Mouse (Mus musculus): Measurements from ENCODE around the gene Tmem138. TPM values are rescaled to one million over a fixed set of nuclear protein-coding genes. Genes with fewer than 3 reads are reported as not detected.

The Tmem138 gene
- polyA plus RNA-seq, 1 experiment from 2014 or later = 40.3 TPM

DNA sequence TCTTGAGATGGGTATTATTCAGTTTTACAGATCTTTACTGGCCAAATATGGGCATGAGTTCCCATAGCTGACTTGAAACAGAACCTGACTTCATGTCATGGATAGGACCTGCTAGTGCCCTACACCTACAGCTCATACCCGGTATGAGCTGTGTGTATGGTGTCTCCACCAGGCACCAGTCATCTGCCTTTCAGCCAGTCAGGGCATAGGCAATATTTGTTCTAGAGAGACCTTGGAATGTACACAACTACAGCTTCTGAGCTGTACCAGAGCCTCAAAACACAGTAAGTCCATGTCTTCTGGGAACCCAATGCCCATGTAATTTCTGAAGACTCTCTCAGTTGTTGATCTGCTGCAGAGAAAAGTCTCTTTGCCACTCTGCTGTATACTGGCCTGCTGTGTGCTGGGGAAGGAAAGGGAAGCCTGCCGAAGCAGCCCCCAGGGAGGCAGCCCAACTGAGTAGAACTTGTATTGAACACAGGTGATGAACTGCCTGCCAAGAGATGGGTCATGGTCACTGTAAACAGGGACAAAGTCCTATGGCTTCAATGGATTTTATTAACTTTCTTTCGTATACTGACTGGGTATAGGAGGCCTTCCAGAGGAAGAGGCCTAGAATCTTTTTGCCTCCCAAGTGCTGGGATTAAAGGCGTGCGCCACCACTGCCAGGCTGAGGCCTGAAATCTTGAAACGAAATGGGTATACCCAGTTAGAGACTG lies 14.7 kb upstream of the Tmem138 start:
- Histone ChIP-seq H3K36me3 (peaks cover 25% of the 10 kb centered on the region; the same call in 1 of the 2 replicates), H3K9ac (no peak overlapping the region), H3K27ac (no peak overlapping the region), H3K4me2 (no peak overlapping the region), H3K27me3 (no peaks in the 10 kb centered on the region), H3K4me1 (no peaks in the 10 kb centered on the region), H3K9me3 (no peaks in the 10 kb centered on the region), H3K4me3 (no peak overlapping the region)
- ATAC-seq (ENCODE audit: borderline replicate concordance, extremely low read depth, low FRiP score, low TSS enrichment) = no peak
- 88% methylated on average over 6 of the region's 6 CpGs for WGBS

DNA sequence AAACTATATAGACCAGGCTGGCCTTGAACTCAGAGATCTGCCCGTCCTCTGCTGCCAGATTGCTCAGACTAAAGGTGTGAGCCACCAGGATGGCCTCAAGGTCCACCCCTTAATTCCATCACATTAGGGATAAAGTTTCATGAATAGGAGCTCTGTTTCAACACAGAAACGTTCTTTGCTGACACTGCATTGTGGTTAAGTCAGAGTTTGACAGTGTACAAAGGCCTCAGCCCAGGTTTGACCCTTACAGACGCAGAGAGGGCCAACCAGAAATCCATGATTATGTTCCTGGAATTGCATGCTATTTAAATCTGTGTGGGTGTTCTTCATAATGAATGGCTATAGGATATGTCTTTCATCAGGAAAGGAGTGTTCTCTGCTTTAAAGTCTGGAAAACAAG lies 13.1 kb upstream of the Tmem138 start:
- Histone ChIP-seq H3K27ac (no peak overlapping the region), H3K4me1 (no peaks in the 10 kb centered on the region), H3K4me3 (no peak overlapping the region), H3K9ac (no peak overlapping the region), H3K36me3 (peaks cover 15% of the 10 kb centered on the region; the same call in 1 of the 2 replicates), H3K9me3 (no peaks in the 10 kb centered on the region), H3K4me2 (no peak overlapping the region), H3K27me3 (no peaks in the 10 kb centered on the region)
- 60% methylated on average over 3 of the region's 3 CpGs for WGBS
- no peak for ATAC-seq (ENCODE audit: borderline replicate concordance, extremely low read depth, low FRiP score, low TSS enrichment)

DNA sequence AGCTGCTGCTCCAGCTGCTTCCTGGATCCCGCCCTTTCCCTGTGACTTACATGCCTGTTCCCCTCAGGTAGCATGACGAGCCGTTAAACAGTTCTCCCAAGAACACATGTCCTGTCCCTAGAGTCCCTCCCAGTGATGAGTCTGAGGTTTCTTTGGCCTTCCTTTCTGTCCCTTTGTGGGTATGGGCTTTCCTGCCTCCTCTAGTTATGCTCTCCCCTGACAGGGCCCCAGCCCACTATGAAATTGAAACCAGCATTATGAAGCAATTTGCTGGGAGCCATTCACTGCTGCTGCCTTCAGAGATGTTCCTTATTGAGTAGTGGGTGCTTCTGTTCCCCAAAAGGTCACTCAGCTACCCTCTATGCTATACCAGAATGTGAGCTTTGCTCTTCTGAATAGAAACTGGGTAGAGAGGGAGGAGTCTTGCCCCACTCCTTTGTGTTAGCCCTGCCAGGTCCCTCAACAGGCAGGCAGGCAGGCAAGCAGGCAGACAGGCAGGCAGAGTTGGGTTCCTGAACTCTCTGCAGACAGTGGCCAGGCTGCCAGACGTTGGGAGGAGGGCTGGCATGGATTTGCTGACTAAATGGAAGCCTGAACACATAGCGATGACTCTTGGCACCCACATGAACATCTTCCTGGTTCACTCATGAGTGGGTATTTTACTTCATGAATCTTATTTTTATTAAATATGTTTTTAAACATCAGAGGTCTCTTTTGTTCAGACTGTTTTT lies 12.1 kb upstream of the Tmem138 start:
- no peak overlapping the region for H3K4me3 ChIP-seq
- no peak overlapping the region for H3K27ac ChIP-seq
- no peaks in the 10 kb centered on the region for H3K4me1 ChIP-seq
- H3K9me3 ChIP-seq = no peaks in the 10 kb centered on the region
- no peaks in the 10 kb centered on the region for H3K27me3 ChIP-seq
- no peak overlapping the region for H3K9ac ChIP-seq
- H3K4me2 ChIP-seq = no peak overlapping the region
- no peak for ATAC-seq (ENCODE audit: borderline replicate concordance, extremely low read depth, low FRiP score, low TSS enrichment)
- 64% methylated on average over 5 of the region's 5 CpGs for WGBS
- peaks cover 15% of the 10 kb centered on the region; the same call in 1 of the 2 replicates for H3K36me3 ChIP-seq

DNA sequence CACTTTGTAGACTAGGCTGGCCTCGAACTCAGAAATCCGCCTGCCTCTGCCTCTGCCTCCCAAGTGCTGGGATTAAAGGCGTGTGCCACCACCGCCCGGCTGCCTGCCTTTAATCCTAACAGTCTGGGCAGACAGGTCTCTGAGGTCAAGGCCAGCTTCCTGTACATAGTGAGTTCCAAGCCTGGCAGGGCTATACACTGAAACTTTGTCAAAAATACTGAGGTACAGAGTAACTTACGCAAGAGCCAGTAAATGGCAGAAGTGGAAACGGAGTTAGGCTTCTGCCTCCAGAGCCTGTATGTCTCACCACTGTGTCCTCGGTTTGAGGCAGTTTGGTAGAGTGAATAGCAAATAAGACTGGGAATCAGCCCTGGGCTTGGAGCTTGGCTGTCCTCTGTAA lies 10.1 kb upstream of the Tmem138 start:
- no peak overlapping the region for H3K4me2 ChIP-seq
- H3K9me3 ChIP-seq = no peaks in the 10 kb centered on the region
- 85% methylated on average over 8 of the region's 8 CpGs for WGBS
- H3K36me3 ChIP-seq = peaks cover 8% of the 10 kb centered on the region; the same call in 1 of the 2 replicates
- no peak overlapping the region for H3K27ac ChIP-seq
- H3K27me3 ChIP-seq = no peaks in the 10 kb centered on the region
- no peaks in the 10 kb centered on the region for H3K4me1 ChIP-seq
- no peak overlapping the region for H3K9ac ChIP-seq
- ATAC-seq (ENCODE audit: borderline replicate concordance, extremely low read depth, low FRiP score, low TSS enrichment) = no peak
- no peak overlapping the region for H3K4me3 ChIP-seq

DNA sequence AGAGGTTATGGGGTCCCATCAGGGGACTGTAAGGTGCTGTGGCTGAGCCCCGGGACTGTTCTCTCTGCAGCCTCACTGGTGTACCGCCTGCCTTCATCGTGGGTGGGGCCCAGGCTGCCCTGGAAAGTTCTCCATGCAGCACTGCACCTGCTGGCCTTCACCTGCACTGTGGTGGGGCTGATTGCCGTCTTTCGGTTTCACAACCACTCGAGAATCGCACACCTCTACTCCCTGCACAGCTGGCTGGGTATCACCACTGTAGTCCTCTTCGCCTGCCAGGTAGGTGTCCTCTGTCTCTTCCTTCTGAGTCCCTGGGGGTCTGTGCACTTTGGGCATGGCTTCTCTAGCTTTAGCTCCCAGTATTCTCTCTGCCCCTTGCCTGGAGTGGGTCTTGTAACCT lies 8.0 kb upstream of the Tmem138 start:
- ATAC-seq (ENCODE audit: borderline replicate concordance, extremely low read depth, low FRiP score, low TSS enrichment) = no peak; the same call in 1 of the 2 replicates
- H3K36me3 ChIP-seq = peaks cover 5% of the 10 kb centered on the region; the same call in 1 of the 2 replicates
- H3K4me2 ChIP-seq = no peak overlapping the region
- no peak overlapping the region for H3K27ac ChIP-seq
- no peak overlapping the region for H3K9ac ChIP-seq
- H3K27me3 ChIP-seq = no peaks in the 10 kb centered on the region
- no peaks in the 10 kb centered on the region for H3K4me1 ChIP-seq
- WGBS = 80% methylated on average over 8 of the region's 8 CpGs
- no peak overlapping the region for H3K4me3 ChIP-seq
- H3K9me3 ChIP-seq = no peaks in the 10 kb centered on the region

DNA sequence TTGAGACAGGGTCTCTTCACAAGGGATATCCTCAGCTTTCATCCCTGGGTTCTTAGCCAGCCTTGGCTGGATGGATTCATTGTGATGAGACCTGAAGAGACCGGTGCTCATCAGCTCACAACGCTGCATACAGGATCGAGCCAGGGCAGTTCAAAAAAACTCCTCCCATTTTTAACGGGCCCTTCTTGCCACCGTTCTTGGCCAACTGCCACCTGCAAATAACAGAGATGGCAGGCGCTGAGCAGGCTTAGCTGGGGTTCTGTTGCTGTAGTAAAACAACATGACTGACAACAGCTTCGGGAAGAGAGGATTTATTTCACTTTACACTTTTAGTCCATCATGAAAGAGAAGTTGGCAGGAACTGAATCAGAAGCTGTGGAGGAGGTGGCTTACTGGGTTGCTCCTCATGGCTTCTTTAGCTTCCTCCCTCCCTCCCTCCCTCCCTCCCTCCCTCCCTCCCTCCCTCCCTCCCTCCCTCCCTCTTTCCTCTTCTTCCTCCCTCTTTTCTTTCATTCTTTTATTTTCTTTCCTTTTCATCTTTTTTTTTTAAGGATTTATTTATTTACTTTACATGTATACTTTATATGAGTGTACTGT lies 6.5 kb upstream of the Tmem138 start:
- Histone ChIP-seq H3K4me1 (peaks cover 3% of the 10 kb centered on the region; the same call in 1 of the 2 replicates), H3K36me3 (peaks cover 5% of the 10 kb centered on the region; the same call in 1 of the 2 replicates), H3K9me3 (no peaks in the 10 kb centered on the region), H3K4me2 (no peak overlapping the region), H3K27ac (no peak overlapping the region), H3K9ac (no peak overlapping the region), H3K4me3 (no peak overlapping the region), H3K27me3 (no peaks in the 10 kb centered on the region)
- no peak for ATAC-seq (ENCODE audit: borderline replicate concordance, extremely low read depth, low FRiP score, low TSS enrichment)
- WGBS = 54% methylated on average over 7 of the region's 7 CpGs

DNA sequence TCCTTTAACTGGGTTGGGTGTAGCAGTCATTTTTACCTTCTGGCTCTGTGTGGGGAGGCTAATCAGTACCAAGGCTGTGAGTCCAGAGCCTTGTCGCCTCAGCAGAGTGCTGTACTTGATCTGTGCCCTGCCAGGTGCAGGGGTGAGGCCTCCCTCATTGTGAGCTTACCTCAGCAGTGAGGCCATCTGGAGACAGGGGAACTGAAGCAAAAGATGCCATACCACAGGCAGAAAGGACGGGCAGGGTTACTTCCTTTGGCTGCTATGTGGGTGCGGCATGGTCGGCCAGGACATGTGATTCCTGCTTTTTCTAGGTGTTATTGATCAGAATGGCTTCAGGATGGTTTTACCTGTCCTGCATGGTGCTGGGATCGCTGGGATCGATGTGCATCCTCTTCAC lies 4.8 kb upstream of the Tmem138 start:
- 76% methylated on average over 6 of the region's 6 CpGs for WGBS
- Histone ChIP-seq H3K4me3 (no peak overlapping the region), H3K36me3 (no peaks in the 10 kb centered on the region), H3K27me3 (no peaks in the 10 kb centered on the region), H3K9ac (no peak overlapping the region), H3K4me2 (no peak overlapping the region), H3K9me3 (no peaks in the 10 kb centered on the region), H3K4me1 (peaks cover 8% of the 10 kb centered on the region; the same call in 1 of the 2 replicates), H3K27ac (no peak overlapping the region)
- no peak for ATAC-seq (ENCODE audit: borderline replicate concordance, extremely low read depth, low FRiP score, low TSS enrichment)

DNA sequence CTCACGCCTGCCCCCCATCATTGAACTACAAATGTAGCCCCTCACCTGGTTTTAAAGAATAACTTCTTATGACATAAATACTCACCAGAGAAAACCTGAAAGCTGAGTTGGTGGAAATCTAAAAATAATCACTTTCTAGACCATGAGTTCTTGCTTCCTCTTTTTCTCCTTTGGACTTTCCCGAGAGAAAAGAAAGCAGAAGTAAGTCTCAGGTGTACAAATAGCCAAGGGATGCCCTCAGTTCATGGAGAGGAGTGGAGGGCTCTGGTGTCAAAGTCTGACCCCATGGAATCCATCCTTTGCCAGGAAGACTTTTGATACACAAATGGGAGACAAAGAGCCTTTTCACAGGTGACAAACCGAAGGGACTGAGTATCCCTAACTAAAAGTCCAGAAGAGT lies 3.6 kb upstream of the Tmem138 start:
- no peaks in the 10 kb centered on the region for H3K36me3 ChIP-seq
- no peak overlapping the region for H3K9ac ChIP-seq
- 72% methylated on average over 3 of the region's 3 CpGs for WGBS
- no peak overlapping the region for H3K4me3 ChIP-seq
- no peak overlapping the region for H3K4me2 ChIP-seq
- H3K27me3 ChIP-seq = no peaks in the 10 kb centered on the region
- H3K9me3 ChIP-seq = no peaks in the 10 kb centered on the region
- no peak for ATAC-seq (ENCODE audit: borderline replicate concordance, extremely low read depth, low FRiP score, low TSS enrichment)
- peaks cover 15% of the 10 kb centered on the region; the same call in 1 of the 2 replicates for H3K4me1 ChIP-seq
- no peak overlapping the region for H3K27ac ChIP-seq

DNA sequence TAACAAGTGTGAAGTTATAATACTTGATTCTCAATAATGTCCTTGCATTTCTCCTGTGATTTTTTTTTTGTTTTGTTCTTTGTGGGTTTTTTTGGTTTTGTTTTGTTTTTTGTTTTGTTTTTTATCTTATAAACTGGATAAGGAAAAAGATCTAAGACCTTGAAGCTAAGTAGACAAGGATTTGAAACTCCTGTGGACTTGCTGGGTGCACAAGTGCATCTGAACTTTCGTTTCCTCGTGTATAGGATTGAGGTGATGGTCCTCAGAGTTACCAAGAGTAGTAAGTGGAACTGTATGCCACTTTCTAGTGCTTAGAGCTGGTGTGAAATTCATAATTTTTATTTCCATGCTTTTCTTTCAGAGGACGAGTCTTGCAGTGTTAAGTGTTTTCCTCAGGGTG lies 2.9 kb upstream of the Tmem138 start:
- 72% methylated on average over 3 of the region's 3 CpGs for WGBS
- Histone ChIP-seq H3K4me3 (no peak overlapping the region), H3K27me3 (no peaks in the 10 kb centered on the region), H3K4me1 (peaks cover 16% of the 10 kb centered on the region; the same call in 1 of the 2 replicates), H3K9me3 (no peaks in the 10 kb centered on the region), H3K9ac (no peak overlapping the region), H3K36me3 (peaks cover 1% of the 10 kb centered on the region), H3K4me2 (no peak overlapping the region), H3K27ac (no peak overlapping the region)
- no peak for ATAC-seq (ENCODE audit: borderline replicate concordance, extremely low read depth, low FRiP score, low TSS enrichment)

DNA sequence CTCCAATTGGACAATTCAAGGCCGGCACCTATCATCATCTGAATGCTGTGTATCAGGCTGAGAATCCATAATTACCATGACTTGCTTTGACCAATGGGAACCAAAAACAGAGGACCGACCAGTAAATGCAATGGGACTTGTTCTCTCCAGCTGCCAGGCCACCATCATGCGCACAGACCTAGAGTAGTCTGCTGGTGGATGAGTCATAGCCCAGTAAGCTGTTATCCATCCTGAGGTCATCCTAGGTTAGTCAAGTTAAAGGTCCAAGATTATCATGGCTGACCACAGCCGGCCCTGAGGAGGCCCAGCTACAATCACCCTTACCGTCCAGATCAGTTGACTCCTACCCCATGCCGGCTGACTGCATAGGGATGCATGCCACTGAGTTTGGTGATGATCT lies 7.5 kb downstream of the Tmem138 start:
- Histone ChIP-seq H3K27ac (no peak overlapping the region), H3K4me2 (no peak overlapping the region), H3K9ac (no peak overlapping the region), H3K36me3 (peaks cover 31% of the 10 kb centered on the region), H3K4me1 (no peaks in the 10 kb centered on the region), H3K9me3 (no peaks in the 10 kb centered on the region), H3K27me3 (no peaks in the 10 kb centered on the region), H3K4me3 (no peak overlapping the region)
- no peak for ATAC-seq (ENCODE audit: borderline replicate concordance, extremely low read depth, low FRiP score, low TSS enrichment)
- 92% methylated on average over 6 of the region's 6 CpGs for WGBS

DNA sequence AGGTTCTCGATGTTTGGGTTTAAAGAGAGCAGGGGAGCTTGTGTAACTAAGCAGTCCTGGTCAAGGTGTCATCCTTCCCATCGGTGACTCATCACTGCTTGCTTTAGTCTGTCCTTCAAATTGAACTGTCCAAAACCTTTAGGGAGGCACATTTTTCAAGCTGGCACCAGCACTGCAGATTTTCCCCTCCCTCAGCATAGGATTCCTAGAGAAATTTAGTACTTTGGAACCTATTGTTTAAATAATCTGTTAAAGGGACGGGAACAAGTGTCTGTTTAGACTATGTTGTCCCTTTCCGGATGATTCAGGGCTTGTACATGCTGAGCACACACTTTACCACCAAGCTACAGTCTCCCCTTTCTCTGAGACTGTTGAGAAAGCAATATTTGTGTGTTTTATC lies 11.9 kb downstream of the Tmem138 start:
- H3K9me3 ChIP-seq = no peaks in the 10 kb centered on the region
- ATAC-seq (ENCODE audit: borderline replicate concordance, extremely low read depth, low FRiP score, low TSS enrichment) = no peak

DNA sequence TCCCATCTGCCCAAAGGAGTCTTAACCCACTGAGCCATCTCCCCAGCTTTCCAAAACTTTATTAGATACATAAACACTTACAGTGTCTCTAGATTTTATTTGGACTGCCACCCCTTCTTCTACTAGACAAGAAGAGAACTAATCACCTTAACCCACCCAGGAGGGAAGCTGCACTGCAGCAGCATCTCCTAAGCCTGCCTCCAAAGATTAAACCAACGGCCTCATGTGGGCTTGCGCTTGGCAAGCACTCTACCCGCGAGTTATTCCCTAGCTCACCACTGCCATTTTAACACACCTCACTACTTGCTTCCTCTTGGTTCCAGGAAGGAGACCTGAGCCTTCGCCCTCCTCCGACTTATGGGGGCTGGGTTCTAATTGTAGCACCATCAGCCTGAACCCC lies 12.9 kb downstream of the Tmem138 start:
- no peaks in the 10 kb centered on the region for H3K9me3 ChIP-seq
- H3K9ac ChIP-seq = no peak overlapping the region
- no peaks in the 10 kb centered on the region for H3K36me3 ChIP-seq
- H3K4me1 ChIP-seq = 0 out of 2 replicates have a peak, but pooled peaks cover 4% of the 10 kb centered on the region
- no peaks in the 10 kb centered on the region for H3K27me3 ChIP-seq
- H3K27ac ChIP-seq = no peak overlapping the region
- H3K4me2 ChIP-seq = no peak overlapping the region
- WGBS = 73% methylated on average over 6 of the region's 6 CpGs
- no peak overlapping the region for H3K4me3 ChIP-seq
- no peak for ATAC-seq (ENCODE audit: borderline replicate concordance, extremely low read depth, low FRiP score, low TSS enrichment)

More for the DNA sequence above, 11.9 kb downstream of the Tmem138 start:
- WGBS = 51% methylated on average over 4 of the region's 4 CpGs
- Histone ChIP-seq H3K27me3 (no peaks in the 10 kb centered on the region), H3K36me3 (no peaks in the 10 kb centered on the region), H3K27ac (no peak overlapping the region), H3K4me2 (no peak overlapping the region), H3K4me3 (no peak overlapping the region), H3K4me1 (0 out of 2 replicates have a peak, but pooled peaks cover 4% of the 10 kb centered on the region), H3K9ac (no peak overlapping the region)

Measured in lung, embryonic 15.5 days (tissue).